Mouse (Mus musculus) testis, postnatal 10 days (tissue): ENCODE measurements around the gene Sowaha.
"Not testable (repeated sequence)": the region's sequence is repeated elsewhere in the genome, so short reads cannot be mapped to it uniquely, and the experiment has no call there.

Source experiments
- DNase-seq: peaks from one replicate; pipeline ENCODE4 v3.0.0; 2021; ENCODE audit warnings: low spot score

Gene Sowaha

GRCm38 (mm10) chr11:53436338-53436737 lies 43.7 kb downstream of the Sowaha start:
- no peak for DNase-seq

DNA sequence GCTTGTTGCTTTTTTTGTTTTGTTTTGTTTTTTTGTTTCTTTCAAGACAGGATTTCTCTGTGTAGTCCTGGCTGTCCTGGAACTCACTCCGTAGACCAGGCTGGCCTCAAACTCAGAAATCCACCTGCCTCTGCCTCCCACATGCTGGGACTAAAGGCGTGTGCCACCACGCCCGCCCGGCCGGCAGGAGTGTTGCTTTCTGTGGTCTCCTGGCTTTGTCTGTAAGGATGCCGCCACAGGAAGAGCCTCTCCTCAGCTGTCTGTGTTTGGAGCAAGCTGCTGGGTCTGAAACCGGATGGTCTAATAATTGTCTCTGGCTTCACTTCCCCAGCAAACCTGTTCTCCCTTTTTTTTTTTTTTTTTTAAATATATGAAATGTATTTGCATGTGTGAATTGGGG lies 44.6 kb downstream of the Sowaha start:
- no peak for DNase-seq

DNA sequence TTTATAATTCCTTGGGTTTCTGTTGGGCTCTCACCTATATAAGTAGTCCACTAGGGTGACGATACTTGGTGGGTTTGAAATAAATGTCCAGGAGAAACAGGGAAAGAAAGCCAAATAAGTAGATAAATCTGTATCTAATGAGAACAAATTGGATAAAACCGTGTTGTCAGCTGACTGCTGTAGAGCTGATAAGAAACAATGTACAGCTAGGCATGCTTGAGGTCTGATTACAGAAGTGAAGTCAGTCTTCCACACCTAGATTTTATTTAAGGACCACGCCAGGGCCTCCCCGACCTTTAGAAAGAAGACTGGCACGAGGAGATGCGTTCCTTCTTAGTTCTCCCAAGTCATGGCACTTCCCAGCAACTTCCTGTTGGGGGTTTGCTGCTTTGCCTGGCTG lies 47.0 kb downstream of the Sowaha start:
- DNase-seq, result no peak

GRCm38 (mm10) chr11:53431347-53432056 lies 48.6 kb downstream of the Sowaha start:
- no peak for DNase-seq

DNA sequence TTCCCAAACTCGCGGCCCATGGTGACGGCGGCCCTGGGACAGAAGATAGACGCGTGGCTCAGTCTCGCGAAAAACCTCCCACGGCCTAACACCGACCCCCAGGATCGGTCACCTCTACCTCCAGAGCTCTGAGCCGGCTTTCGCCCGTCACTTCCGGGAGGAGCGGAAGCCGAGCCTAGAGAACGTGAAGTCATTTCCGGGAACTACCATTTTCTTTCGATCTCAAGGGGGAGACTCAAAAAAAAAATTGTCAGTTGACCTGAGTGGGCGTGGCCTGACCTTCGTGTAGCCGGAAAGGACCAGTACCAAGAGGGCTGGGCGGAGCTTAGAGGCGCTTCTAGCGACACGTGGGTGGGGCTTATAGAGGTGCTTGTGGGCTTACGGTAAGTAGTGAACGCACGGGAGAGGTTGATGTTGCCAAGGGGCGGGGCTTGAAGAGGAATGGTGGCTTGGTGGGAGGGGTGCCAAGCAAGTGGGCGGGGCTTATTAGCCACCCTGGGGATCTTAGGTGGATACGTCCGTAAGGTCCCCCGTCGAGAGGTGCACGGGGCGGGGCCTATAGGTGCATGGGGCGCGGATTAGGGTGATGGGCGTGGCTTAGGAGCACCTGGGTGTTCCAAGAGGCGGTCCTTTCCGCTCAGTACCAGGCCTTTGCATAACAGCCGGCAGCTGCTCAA lies 49.3 kb downstream of the Sowaha start, which contains the start of the genes Uqcrq and Gdf9:
Uqcrq (minus strand) TSS at position 162 of the 677 bp plus-strand sequence.
Gdf9 (plus strand) TSS at position 354 of the 677 bp plus-strand sequence.
- peak; percentile 99 for DNase-seq

DNA sequence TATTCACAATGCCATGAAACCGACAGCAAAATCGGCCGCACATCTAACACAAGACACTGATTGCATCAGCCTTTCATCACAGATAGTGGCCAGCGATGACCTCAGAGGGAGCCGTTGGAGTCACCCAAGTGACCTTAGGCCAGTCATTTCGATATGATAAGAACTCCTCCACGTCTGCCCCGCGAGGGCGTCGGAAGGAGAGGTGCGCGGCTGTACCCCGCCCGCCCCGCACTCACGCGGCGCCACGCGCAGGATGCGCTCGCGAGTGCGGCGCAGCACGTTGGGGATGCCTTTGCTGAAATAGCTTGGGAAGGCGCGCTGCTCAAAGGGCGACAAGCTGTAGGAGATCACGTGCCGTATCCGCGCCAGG lies 49.8 kb downstream of the Sowaha start:
- no peak for DNase-seq

DNA sequence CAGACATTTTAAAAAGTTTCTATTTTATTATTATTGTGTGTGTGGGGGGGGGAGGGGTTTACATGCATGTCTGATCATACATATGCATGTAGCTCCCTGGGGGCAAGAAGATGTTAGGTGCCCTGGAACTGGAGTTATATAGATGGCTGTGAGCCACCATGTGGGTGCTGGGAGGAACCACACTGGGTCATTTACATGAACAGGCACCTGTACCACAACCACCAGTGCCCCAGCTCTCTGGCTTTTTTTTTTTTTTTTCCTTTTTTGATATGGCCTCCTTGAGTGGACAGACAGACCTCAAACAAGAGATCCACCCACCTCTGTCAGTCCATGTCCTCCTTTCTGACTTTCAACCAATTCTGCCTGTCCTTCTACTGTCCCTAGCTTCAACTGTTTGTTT lies 50.9 kb downstream of the Sowaha start:
- DNase-seq, result no peak

GRCm38 (mm10) chr11:53428716-53429057 lies 51.4 kb downstream of the Sowaha start:
- no peak for DNase-seq

GRCm38 (mm10) chr11:53427993-53428715 lies 51.9 kb downstream of the Sowaha start:
- DNase-seq, result no peak

DNA sequence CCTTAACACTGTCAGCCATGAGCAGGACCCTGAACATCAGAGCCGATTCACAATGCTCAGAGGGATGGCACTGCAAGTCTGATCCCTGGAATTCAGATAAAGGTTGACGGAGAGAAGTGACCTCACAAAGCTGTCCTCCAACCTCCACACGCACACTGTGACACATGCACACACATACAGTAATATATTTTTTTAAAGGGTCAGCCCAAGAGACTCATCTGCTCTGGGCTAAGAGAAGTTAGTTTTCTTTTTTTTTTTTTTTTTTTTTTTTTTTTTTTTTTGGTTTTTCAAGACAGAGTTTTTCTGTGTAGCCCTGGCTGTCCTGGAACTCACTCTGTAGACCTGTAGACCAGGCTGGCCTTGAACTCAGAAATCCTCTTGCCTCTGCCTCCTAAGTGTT lies 53.2 kb downstream of the Sowaha start:
- not testable (repeated sequence) for DNase-seq
